Mouse (Mus musculus): ENCODE results near the gene Tmco4. TPM values are rescaled to one million over a fixed set of nuclear protein-coding genes. Genes with fewer than 3 reads are reported as not detected.

Gene Tmco4
- polyA plus RNA-seq, 1 experiment from 2014 or later: 1.5 TPM

GRCm38 (mm10) chr4:138975194-138975593 lies 2.5 kb downstream of the Tmco4 start:
- H3K9ac ChIP-seq (replicated peaks): no peak overlapping the region
- no peaks in the 10 kb centered on the region for H3K9me3 ChIP-seq
- 86% methylated on average over 3 of the region's 3 CpGs for WGBS
- H3K27me3 ChIP-seq: 0 out of 2 replicates have a peak, but pooled peaks cover 4% of the 10 kb centered on the region
- no peak for ATAC-seq (ENCODE audit: low FRiP score, low read depth)
- peaks cover 18% of the 10 kb centered on the region for H3K4me1 ChIP-seq
- H3K36me3 ChIP-seq: no peaks in the 10 kb centered on the region
- no peak overlapping the region for H3K27ac ChIP-seq (replicated peaks)
- H3K4me3 ChIP-seq: no peak overlapping the region
- H3K4me2 ChIP-seq (replicated peaks): no peak overlapping the region

GRCm38 (mm10) chr4:138976046-138976445 lies 3.4 kb downstream of the Tmco4 start:
- 78% methylated on average over 6 of the region's 6 CpGs for WGBS
- no peak overlapping the region for H3K4me3 ChIP-seq
- no peak for ATAC-seq (ENCODE audit: low FRiP score, low read depth)

GRCm38 (mm10) chr4:138980021-138980420 lies 7.3 kb downstream of the Tmco4 start:
- no peaks in the 10 kb centered on the region for H3K27me3 ChIP-seq
- 91% methylated on average over 8 of the region's 8 CpGs for WGBS

More at GRCm38 (mm10) chr4:138976046-138976445, 3.4 kb downstream of the Tmco4 start:
- Histone ChIP-seq H3K4me1 (peaks cover 18% of the 10 kb centered on the region), H3K27me3 (0 out of 2 replicates have a peak, but pooled peaks cover 4% of the 10 kb centered on the region), H3K36me3 (no peaks in the 10 kb centered on the region), H3K27ac (replicated peaks) (no peak overlapping the region), H3K9me3 (no peaks in the 10 kb centered on the region), H3K9ac (replicated peaks) (no peak overlapping the region), H3K4me2 (replicated peaks) (no peak overlapping the region)

GRCm38 (mm10) chr4:138980771-138981420 lies 8.2 kb downstream of the Tmco4 start:
- H3K4me3 ChIP-seq: no peak overlapping the region
- H3K9ac ChIP-seq (replicated peaks): no peak overlapping the region
- no peak for ATAC-seq (ENCODE audit: low FRiP score, low read depth)
- 0 out of 2 replicates have a peak, but pooled peaks cover 3% of the 10 kb centered on the region for H3K9me3 ChIP-seq
- no peak overlapping the region for H3K27ac ChIP-seq (replicated peaks)
- peak overlapping the region; percentile 9; the same call in 1 of the 2 replicates for H3K4me2 ChIP-seq (replicated peaks)
- 22% methylated on average over 12 of the region's 12 CpGs for WGBS
- no peaks in the 10 kb centered on the region for H3K27me3 ChIP-seq
- no peaks in the 10 kb centered on the region; the same call in 1 of the 2 replicates for H3K4me1 ChIP-seq
- no peaks in the 10 kb centered on the region for H3K36me3 ChIP-seq

More at GRCm38 (mm10) chr4:138980021-138980420, 7.3 kb downstream of the Tmco4 start:
- H3K9ac ChIP-seq (replicated peaks): no peak overlapping the region
- H3K4me1 ChIP-seq: no peaks in the 10 kb centered on the region; the same call in 1 of the 2 replicates
- H3K9me3 ChIP-seq: 0 out of 2 replicates have a peak, but pooled peaks cover 3% of the 10 kb centered on the region
- ATAC-seq (ENCODE audit: low FRiP score, low read depth): no peak
- no peak overlapping the region for H3K4me3 ChIP-seq
- no peak overlapping the region for H3K4me2 ChIP-seq (replicated peaks)
- H3K36me3 ChIP-seq: no peaks in the 10 kb centered on the region
- no peak overlapping the region for H3K27ac ChIP-seq (replicated peaks)

- ATAC-seq (ENCODE audit: low FRiP score, low read depth): no peak
- no peak overlapping the region for H3K4me3 ChIP-seq
Observed at GRCm38 (mm10) chr4:138983422-138983821, 10.7 kb downstream of the Tmco4 start.

GRCm38 (mm10) chr4:138984744-138985143 lies 12.1 kb downstream of the Tmco4 start:
- Histone ChIP-seq H3K4me1 (no peaks in the 10 kb centered on the region; the same call in 1 of the 2 replicates), H3K27ac (replicated peaks) (no peak overlapping the region), H3K4me2 (replicated peaks) (no peak overlapping the region), H3K9ac (replicated peaks) (no peak overlapping the region), H3K9me3 (0 out of 2 replicates have a peak, but pooled peaks cover 3% of the 10 kb centered on the region), H3K27me3 (no peaks in the 10 kb centered on the region), H3K4me3 (no peak overlapping the region), H3K36me3 (no peaks in the 10 kb centered on the region)
- 78% methylated on average over 7 of the region's 7 CpGs for WGBS
- ATAC-seq (ENCODE audit: low FRiP score, low read depth): no peak

More at GRCm38 (mm10) chr4:138983422-138983821, 10.7 kb downstream of the Tmco4 start:
- no peak overlapping the region for H3K9ac ChIP-seq (replicated peaks)
- H3K4me1 ChIP-seq: no peaks in the 10 kb centered on the region; the same call in 1 of the 2 replicates
- H3K27me3 ChIP-seq: no peaks in the 10 kb centered on the region
- no peak overlapping the region for H3K27ac ChIP-seq (replicated peaks)
- no peak overlapping the region for H3K4me2 ChIP-seq (replicated peaks)
- WGBS: 76% methylated on average over 3 of the region's 3 CpGs
- H3K9me3 ChIP-seq: 0 out of 2 replicates have a peak, but pooled peaks cover 3% of the 10 kb centered on the region
- H3K36me3 ChIP-seq: no peaks in the 10 kb centered on the region

- H3K27me3 ChIP-seq: no peaks in the 10 kb centered on the region
- H3K27ac ChIP-seq (replicated peaks): no peak overlapping the region
- H3K4me2 ChIP-seq (replicated peaks): no peak overlapping the region
- H3K4me1 ChIP-seq: no peaks in the 10 kb centered on the region
- no peak overlapping the region for H3K4me3 ChIP-seq
- ATAC-seq (ENCODE audit: low FRiP score, low read depth): no peak
- 0 out of 2 replicates have a peak, but pooled peaks cover 3% of the 10 kb centered on the region for H3K9me3 ChIP-seq
- no peaks in the 10 kb centered on the region for H3K36me3 ChIP-seq
- WGBS: 31% methylated on average over 5 of the region's 5 CpGs
- no peak overlapping the region for H3K9ac ChIP-seq (replicated peaks)
Observed at GRCm38 (mm10) chr4:138986280-138986679, 13.6 kb downstream of the Tmco4 start.

GRCm38 (mm10) chr4:138994389-138994788 lies 21.7 kb downstream of the Tmco4 start:
- Histone ChIP-seq H3K4me3 (no peak overlapping the region), H3K9ac (replicated peaks) (no peak overlapping the region), H3K4me2 (replicated peaks) (no peak overlapping the region), H3K9me3 (no peaks in the 10 kb centered on the region), H3K27ac (replicated peaks) (no peak overlapping the region), H3K36me3 (no peaks in the 10 kb centered on the region), H3K27me3 (no peaks in the 10 kb centered on the region), H3K4me1 (no peaks in the 10 kb centered on the region)
- ATAC-seq (ENCODE audit: low FRiP score, low read depth): no peak
- WGBS: 80% methylated on average over 3 of the region's 3 CpGs

GRCm38 (mm10) chr4:138996410-138996809 lies 23.7 kb downstream of the Tmco4 start:
- no peak overlapping the region for H3K9ac ChIP-seq (replicated peaks)
- no peaks in the 10 kb centered on the region for H3K9me3 ChIP-seq
- no peaks in the 10 kb centered on the region for H3K36me3 ChIP-seq
- no peaks in the 10 kb centered on the region for H3K27me3 ChIP-seq
- no peak overlapping the region for H3K27ac ChIP-seq (replicated peaks)
- no peak for ATAC-seq (ENCODE audit: low FRiP score, low read depth)
- 77% methylated on average over 5 of the region's 5 CpGs for WGBS
- no peak overlapping the region for H3K4me2 ChIP-seq (replicated peaks)
- no peak overlapping the region for H3K4me3 ChIP-seq
- H3K4me1 ChIP-seq: no peaks in the 10 kb centered on the region

- Histone ChIP-seq H3K27ac (replicated peaks) (no peak overlapping the region), H3K27me3 (no peaks in the 10 kb centered on the region), H3K4me1 (no peaks in the 10 kb centered on the region), H3K9ac (replicated peaks) (no peak overlapping the region), H3K36me3 (no peaks in the 10 kb centered on the region), H3K9me3 (no peaks in the 10 kb centered on the region), H3K4me2 (replicated peaks) (no peak overlapping the region), H3K4me3 (no peak overlapping the region)
- no peak for ATAC-seq (ENCODE audit: low FRiP score, low read depth)
- 83% methylated on average over 4 of the region's 4 CpGs for WGBS
Observed at GRCm38 (mm10) chr4:138997121-138997520, 24.4 kb downstream of the Tmco4 start.

GRCm38 (mm10) chr4:138998611-138999010 lies 25.9 kb downstream of the Tmco4 start:
- no peak for ATAC-seq (ENCODE audit: low FRiP score, low read depth)
- H3K36me3 ChIP-seq: no peaks in the 10 kb centered on the region
- H3K4me2 ChIP-seq (replicated peaks): no peak overlapping the region
- 93% methylated on average over 11 of the region's 11 CpGs for WGBS
- H3K27ac ChIP-seq (replicated peaks): no peak overlapping the region
- no peaks in the 10 kb centered on the region for H3K9me3 ChIP-seq
- no peak overlapping the region for H3K9ac ChIP-seq (replicated peaks)
- H3K4me3 ChIP-seq: no peak overlapping the region
- H3K4me1 ChIP-seq: no peaks in the 10 kb centered on the region
- H3K27me3 ChIP-seq: no peaks in the 10 kb centered on the region

- Histone ChIP-seq H3K27ac (replicated peaks) (no peak overlapping the region), H3K4me1 (no peaks in the 10 kb centered on the region), H3K9me3 (no peaks in the 10 kb centered on the region), H3K4me2 (replicated peaks) (no peak overlapping the region), H3K36me3 (no peaks in the 10 kb centered on the region), H3K27me3 (no peaks in the 10 kb centered on the region), H3K9ac (replicated peaks) (no peak overlapping the region), H3K4me3 (no peak overlapping the region)
- WGBS: 55% methylated on average over 2 of the region's 2 CpGs
- ATAC-seq (ENCODE audit: low FRiP score, low read depth): no peak
Observed at GRCm38 (mm10) chr4:139001026-139001425, 28.3 kb downstream of the Tmco4 start.

Measured in midbrain, embryonic 12.5 days (tissue).